Mouse (Mus musculus): ENCODE data around the gene Cad. TPM values are rescaled to one million over a fixed set of nuclear protein-coding genes. Genes with fewer than 3 reads are reported as not detected.

The Cad gene
- polyA plus RNA-seq, 1 experiment from 2014 or later, result 11.6 TPM

DNA sequence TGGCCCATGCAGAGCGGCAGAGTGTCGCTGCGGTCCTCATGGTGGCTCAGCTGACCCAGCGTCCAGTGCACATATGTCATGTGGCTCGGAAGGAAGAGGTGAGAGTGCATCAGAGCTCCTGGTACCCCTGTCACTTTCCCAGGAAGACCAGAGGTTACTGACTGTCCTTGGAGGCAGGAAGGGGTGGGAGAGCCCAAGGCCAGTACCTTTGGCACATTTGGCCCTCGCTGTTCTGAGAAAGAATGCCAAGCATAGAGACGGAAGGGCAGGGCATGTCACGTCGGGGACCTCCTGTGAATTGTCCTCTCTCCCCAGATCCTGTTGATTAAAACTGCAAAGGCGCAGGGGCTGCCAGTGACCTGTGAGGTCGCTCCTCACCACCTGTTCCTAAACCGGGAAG lies 18.6 kb downstream of the Cad start:
- Histone ChIP-seq H3K9me3 (replicated peaks) (no peaks in the 10 kb centered on the region), H3K4me1 (no peaks in the 10 kb centered on the region), H3K4me3 (replicated peaks) (no peak overlapping the region), H3K4me2 (no peak overlapping the region), H3K36me3 (peaks cover 93% of the 10 kb centered on the region), H3K9ac (replicated peaks) (no peak overlapping the region), H3K27ac (replicated peaks) (no peak overlapping the region), H3K27me3 (replicated peaks) (no peaks in the 10 kb centered on the region)
- WGBS, result 92% methylated on average over 12 of the region's 12 CpGs
- no peak for ATAC-seq (ENCODE audit: low FRiP score)

DNA sequence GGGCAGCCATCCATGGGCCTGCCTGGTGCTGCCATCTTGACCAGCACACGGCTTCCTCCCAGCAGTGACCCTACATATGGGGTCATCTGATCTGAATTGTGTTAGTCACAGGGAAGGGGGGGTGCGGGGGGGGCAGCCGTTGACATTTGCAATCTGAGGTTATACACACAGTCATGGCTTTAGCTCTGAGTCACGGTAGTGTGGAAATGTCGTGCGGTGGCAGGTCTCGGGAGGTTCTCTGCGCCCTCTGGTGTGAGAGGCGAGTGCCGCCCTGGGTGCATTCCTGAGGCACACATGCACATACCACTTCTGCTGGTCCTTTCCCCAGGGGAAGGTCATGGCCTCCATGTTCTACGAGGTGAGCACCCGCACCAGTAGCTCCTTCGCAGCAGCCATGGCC lies 21.8 kb downstream of the Cad start:
- H3K9me3 ChIP-seq (replicated peaks), result no peaks in the 10 kb centered on the region
- 92% methylated on average over 13 of the region's 13 CpGs for WGBS
- H3K27me3 ChIP-seq (replicated peaks), result no peaks in the 10 kb centered on the region
- H3K4me1 ChIP-seq, result 0 out of 2 replicates have a peak, but pooled peaks cover 3% of the 10 kb centered on the region
- peaks cover 71% of the 10 kb centered on the region for H3K36me3 ChIP-seq
- ATAC-seq (ENCODE audit: low FRiP score), result no peak
- H3K4me2 ChIP-seq, result no peak overlapping the region
- H3K27ac ChIP-seq (replicated peaks), result no peak overlapping the region
- no peak overlapping the region for H3K9ac ChIP-seq (replicated peaks)
- no peak overlapping the region for H3K4me3 ChIP-seq (replicated peaks)

DNA sequence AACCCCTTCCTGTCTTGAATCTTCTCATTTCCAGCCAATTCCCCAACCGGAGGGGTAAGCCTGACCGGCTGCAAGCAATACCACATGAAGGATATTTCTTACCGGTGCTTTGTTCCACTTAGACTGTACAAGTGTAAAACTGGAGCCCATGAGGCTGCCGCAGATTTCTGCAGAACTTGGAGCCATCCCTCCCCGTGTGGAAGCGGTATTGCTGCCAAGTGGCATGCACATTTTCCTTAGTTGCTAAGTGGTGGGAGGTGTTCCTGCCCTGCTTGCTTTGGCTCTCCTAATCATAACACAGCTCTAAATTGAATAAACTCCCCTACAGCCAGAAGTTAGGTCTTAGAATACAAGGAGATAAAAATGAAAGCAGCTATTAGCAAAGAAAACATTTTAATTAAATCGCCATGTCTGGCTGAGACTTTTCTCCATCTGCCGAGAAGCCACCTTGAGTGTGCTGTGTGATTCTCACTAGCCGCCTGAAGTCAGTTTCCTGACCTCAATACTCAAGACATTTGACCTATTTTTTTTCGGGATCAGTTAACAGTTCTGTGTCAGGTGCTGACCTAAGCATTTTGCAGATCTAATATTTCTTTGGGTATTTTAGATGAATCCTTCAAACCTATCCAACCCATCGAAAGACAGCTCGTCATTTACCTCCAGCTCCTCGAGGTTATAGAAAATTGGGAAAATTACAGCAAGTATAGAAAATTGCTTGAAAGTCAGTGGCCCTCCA lies 25.6 kb downstream of the Cad start:
- Histone ChIP-seq H3K9me3 (replicated peaks) (no peaks in the 10 kb centered on the region), H3K4me2 (no peak overlapping the region)
- WGBS, result 82% methylated on average over 13 of the region's 13 CpGs

DNA sequence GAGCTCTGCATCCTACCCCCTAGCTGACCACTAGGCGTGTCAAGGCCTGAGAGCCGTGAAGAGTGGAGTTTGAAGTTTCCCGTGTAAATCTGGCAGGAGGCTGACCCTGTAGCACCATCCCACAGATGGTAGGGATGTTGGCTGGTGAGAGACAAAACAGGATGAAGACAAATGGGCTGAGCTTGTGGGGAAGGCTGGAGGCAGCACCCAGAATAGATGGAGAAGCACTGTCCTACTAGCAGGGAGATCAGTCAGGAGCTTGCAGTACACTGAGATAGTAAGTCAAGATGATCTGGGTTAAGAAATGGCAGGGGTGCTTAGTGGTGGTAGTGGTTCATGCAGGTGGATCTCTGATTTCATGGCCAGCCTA lies 26.2 kb downstream of the Cad start:
- peaks cover 31% of the 10 kb centered on the region for H3K36me3 ChIP-seq
- H3K4me1 ChIP-seq, result peaks cover 22% of the 10 kb centered on the region
- H3K4me3 ChIP-seq (replicated peaks), result no peak overlapping the region
- no peak overlapping the region for H3K4me2 ChIP-seq
- no peak overlapping the region for H3K9ac ChIP-seq (replicated peaks)
- H3K27me3 ChIP-seq (replicated peaks), result no peaks in the 10 kb centered on the region
- no peak overlapping the region for H3K27ac ChIP-seq (replicated peaks)
- 70% methylated on average over 3 of the region's 3 CpGs for WGBS
- H3K9me3 ChIP-seq (replicated peaks), result no peaks in the 10 kb centered on the region
- no peak for ATAC-seq (ENCODE audit: low FRiP score)

More for the DNA sequence above, 25.6 kb downstream of the Cad start:
- no peak for ATAC-seq (ENCODE audit: low FRiP score)
- no peak overlapping the region for H3K27ac ChIP-seq (replicated peaks)
- no peak overlapping the region for H3K9ac ChIP-seq (replicated peaks)
- H3K4me3 ChIP-seq (replicated peaks), result no peak overlapping the region
- H3K27me3 ChIP-seq (replicated peaks), result no peaks in the 10 kb centered on the region
- peaks cover 36% of the 10 kb centered on the region for H3K36me3 ChIP-seq
- H3K4me1 ChIP-seq, result peaks cover 22% of the 10 kb centered on the region

DNA sequence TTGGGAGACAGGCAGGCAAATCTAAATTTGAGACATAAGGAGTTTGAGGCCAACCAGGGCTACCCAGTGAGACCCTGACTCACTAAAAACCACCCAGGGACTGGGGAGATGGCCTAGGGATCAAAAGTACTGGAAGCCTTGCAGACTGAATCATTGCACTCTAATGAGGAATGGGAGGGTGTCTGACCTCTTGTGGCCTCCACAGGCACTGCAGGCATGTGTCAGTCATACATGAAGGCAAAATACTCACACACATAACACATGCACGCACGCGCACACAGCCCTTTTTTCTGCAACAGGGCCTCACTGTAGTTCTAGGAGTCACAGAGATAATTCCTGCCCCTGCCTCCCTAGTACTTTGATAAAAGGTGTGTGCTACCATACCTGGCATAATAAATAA lies 26.8 kb downstream of the Cad start:
- no peaks in the 10 kb centered on the region for H3K27me3 ChIP-seq (replicated peaks)
- 72% methylated on average over 3 of the region's 3 CpGs for WGBS
- no peak overlapping the region for H3K27ac ChIP-seq (replicated peaks)
- no peak overlapping the region for H3K9ac ChIP-seq (replicated peaks)
- peaks cover 22% of the 10 kb centered on the region for H3K4me1 ChIP-seq
- no peak overlapping the region for H3K4me3 ChIP-seq (replicated peaks)
- no peaks in the 10 kb centered on the region for H3K9me3 ChIP-seq (replicated peaks)
- peaks cover 26% of the 10 kb centered on the region for H3K36me3 ChIP-seq
- no peak overlapping the region for H3K4me2 ChIP-seq
- no peak for ATAC-seq (ENCODE audit: low FRiP score)

DNA sequence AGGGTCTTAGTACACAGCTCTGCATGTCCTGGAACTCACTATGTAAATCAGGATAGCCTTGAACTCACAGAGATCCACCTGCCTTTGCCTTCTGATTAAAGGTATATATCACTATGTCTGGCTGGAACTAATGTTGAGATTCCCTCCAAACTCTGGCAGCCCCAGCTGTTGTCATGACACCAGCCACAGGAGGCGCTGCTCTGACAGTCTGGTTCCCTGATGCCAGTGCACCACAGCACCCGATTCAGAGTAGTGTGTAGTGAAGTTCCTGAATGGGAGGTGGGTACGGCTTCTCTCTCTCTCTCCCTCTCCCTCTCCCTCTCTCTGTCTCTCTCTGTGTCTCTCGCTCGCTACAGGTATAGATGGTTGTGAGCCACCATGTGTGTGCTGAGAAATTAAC lies 27.8 kb downstream of the Cad start:
- H3K9ac ChIP-seq (replicated peaks), result no peak overlapping the region
- no peak overlapping the region for H3K4me2 ChIP-seq
- no peak overlapping the region for H3K4me3 ChIP-seq (replicated peaks)
- H3K4me1 ChIP-seq, result peaks cover 22% of the 10 kb centered on the region
- no peaks in the 10 kb centered on the region for H3K27me3 ChIP-seq (replicated peaks)
- H3K27ac ChIP-seq (replicated peaks), result peak overlapping the region; percentile 58; the same call in 1 of the 2 replicates
- ATAC-seq (ENCODE audit: low FRiP score), result no peak
- H3K9me3 ChIP-seq (replicated peaks), result no peaks in the 10 kb centered on the region
- WGBS, result 10% methylated on average over 5 of the region's 5 CpGs
- H3K36me3 ChIP-seq, result peaks cover 18% of the 10 kb centered on the region

DNA sequence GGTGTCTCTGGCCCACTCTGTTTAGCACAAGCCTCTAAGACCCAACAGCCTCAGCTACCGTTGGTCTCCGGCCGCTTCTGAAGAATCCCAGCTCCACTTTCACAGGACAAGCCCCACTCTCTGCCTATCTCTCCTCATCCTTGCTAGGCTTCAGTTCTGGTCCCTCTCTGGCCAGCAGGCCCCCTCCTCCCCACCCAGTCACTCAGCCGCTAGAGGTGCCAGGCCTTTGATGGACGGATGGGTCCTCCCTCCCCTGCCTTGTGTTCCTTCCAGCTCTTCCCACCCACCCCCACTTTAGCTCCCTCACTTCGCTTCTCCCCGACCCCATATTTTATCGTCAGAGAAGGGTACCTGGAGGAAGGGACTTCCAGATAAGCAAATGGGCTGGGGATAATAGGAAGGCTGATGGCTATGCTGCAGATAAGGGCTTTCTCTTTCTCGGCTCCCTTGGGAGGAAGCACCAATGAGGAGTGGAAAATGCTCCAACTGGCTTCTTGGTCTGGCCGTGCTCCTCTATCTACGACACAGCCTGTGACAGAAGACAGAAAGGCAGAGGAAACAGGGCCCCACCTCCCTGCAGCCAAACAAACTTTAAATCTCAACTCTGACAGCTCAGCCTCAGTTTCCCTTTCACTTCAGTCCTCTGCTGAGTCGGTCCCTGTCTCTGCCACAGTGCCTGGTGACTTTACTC lies 28.5 kb downstream of the Cad start:
- H3K4me2 ChIP-seq, result no peak overlapping the region
- peaks cover 11% of the 10 kb centered on the region for H3K36me3 ChIP-seq
- H3K9ac ChIP-seq (replicated peaks), result no peak overlapping the region
- H3K9me3 ChIP-seq (replicated peaks), result no peaks in the 10 kb centered on the region
- H3K4me1 ChIP-seq, result peaks cover 22% of the 10 kb centered on the region
- 37% methylated on average over 12 of the region's 12 CpGs for WGBS
- 0 out of 2 replicates have a peak, but pooled peaks have one; percentile 37 for ATAC-seq (ENCODE audit: low FRiP score)
- no peak overlapping the region for H3K4me3 ChIP-seq (replicated peaks)
- peak overlapping the region; percentile 58 for H3K27ac ChIP-seq (replicated peaks)
- H3K27me3 ChIP-seq (replicated peaks), result peaks cover under 1% of the 10 kb centered on the region; the same call in 1 of the 2 replicates

DNA sequence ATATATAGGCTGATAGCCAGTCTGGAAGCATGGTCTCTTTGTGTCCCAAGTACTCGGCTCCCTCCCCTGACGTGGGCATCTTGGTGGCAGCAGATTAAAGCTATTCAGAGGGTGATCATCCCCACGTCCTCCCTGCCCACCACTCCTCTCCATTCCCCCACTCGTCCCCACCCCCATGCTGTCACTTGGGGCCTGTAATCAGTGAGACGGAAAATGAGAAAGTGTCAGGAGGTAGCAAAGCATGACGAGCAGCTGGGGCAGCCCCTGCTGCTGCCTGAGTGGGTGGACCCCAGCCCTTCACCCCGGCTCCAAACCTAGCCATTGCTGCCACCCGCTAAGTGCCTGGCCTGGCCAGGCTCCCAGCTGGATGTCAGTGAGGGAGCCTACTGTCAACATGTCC lies 29.4 kb downstream of the Cad start:
- WGBS, result 6% methylated on average over 8 of the region's 8 CpGs
- Histone ChIP-seq H3K4me2 (no peak overlapping the region), H3K27ac (replicated peaks) (peak overlapping the region; percentile 58; the same call in 1 of the 2 replicates), H3K9me3 (replicated peaks) (no peaks in the 10 kb centered on the region), H3K4me1 (peaks cover 22% of the 10 kb centered on the region), H3K4me3 (replicated peaks) (no peak overlapping the region), H3K9ac (replicated peaks) (no peak overlapping the region), H3K36me3 (peaks cover 2% of the 10 kb centered on the region; the same call in 1 of the 2 replicates), H3K27me3 (replicated peaks) (peaks cover 7% of the 10 kb centered on the region)
- ATAC-seq (ENCODE audit: low FRiP score), result peak; percentile 56

DNA sequence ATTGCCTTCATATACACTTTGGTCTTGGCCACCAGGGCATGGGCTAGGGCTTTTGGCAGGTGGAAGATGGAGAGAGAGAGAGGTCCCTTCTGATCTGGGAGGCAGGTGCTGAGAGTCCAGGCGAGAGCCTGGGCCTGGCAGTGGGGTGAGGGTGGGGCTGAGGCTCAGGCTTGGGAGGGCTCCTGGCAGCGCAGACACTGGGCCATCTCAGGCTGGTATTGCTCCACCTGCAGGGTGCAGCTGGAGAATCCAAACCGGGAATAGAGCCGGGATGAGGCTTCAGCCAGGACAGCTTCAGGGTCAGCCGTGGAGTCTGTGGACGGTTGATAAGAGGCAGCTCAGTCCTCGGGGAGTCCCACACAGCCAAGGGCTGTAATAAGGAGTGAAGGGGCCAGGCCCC lies 32.0 kb downstream of the Cad start:
- no peak overlapping the region for H3K9ac ChIP-seq (replicated peaks)

DNA sequence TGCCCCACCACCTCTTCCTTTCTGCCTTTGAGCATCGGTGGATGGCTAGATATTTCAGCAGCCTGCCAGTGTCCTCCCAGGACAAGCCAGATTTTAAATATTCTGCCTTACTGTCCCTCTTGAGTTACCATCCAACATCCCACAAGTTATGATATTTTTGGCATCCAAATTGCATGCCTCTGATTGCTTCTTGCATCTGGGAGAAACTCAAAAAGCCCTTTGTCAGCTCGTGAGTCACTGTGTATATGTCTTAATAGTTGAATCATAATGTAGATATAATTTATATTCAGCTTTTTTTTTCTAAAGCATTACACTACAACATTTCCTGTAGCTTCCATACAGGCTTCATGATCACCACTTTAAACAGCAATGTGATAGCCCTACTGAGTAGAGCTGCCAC lies 32.6 kb downstream of the Cad start:
- Histone ChIP-seq H3K9me3 (replicated peaks) (no peaks in the 10 kb centered on the region), H3K27me3 (replicated peaks) (peaks cover 36% of the 10 kb centered on the region), H3K36me3 (no peaks in the 10 kb centered on the region), H3K4me1 (peaks cover 35% of the 10 kb centered on the region), H3K4me3 (replicated peaks) (no peak overlapping the region), H3K27ac (replicated peaks) (no peak overlapping the region), H3K4me2 (no peak overlapping the region), H3K9ac (replicated peaks) (no peak overlapping the region)
- WGBS, result 80% methylated on average over 2 of the region's 2 CpGs
- ATAC-seq (ENCODE audit: low FRiP score), result no peak

More for the DNA sequence above, 32.0 kb downstream of the Cad start:
- Histone ChIP-seq H3K4me3 (replicated peaks) (no peak overlapping the region), H3K36me3 (no peaks in the 10 kb centered on the region), H3K27ac (replicated peaks) (no peak overlapping the region), H3K27me3 (replicated peaks) (peaks cover 31% of the 10 kb centered on the region), H3K9me3 (replicated peaks) (no peaks in the 10 kb centered on the region), H3K4me1 (peaks cover 29% of the 10 kb centered on the region), H3K4me2 (no peak overlapping the region)
- ATAC-seq (ENCODE audit: low FRiP score), result no peak
- WGBS, result 26% methylated on average over 7 of the region's 7 CpGs

DNA sequence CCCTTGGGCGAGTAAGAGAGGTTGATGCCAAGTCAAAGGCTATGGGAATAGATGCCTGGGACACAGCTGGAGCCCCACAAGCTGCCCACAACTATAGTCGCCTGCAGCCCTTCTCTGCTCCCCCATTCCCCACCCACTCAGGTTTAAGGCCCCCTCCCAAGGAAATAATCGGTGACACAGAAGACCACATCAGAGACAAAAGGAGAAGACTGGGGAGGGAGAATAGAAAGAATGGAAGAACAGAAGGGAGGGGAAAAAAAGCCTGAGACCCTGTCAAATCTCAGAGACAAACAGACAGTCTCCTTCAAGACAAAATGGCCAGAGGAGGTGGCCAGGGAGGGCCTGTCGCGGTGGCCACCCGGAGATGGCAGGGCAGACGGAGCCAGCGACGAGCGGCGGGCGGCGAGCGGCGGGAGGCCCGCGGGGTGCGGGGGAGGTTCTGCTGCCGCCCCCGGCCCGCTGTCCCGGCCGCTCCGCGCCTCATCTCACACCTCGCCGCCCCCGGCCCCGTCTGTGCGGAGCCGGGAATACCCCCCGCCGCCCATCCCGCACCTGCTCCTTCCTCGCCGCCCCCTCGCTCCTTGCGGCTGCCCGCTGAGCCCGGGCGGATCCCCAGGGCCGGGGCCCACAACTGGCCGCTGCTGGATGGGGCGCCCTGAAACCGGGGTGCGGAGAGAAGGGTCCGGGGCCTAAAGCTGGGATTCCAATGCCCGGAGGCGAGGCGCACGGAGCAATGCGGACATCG lies 37.8 kb downstream of the Cad start:
- H3K27ac ChIP-seq (replicated peaks), result peak overlapping the region; percentile 61
- H3K9me3 ChIP-seq (replicated peaks), result no peaks in the 10 kb centered on the region
- no peaks in the 10 kb centered on the region for H3K36me3 ChIP-seq
- H3K4me3 ChIP-seq (replicated peaks), result peak overlapping the region; percentile 53
- peak overlapping the region; percentile 70 for H3K9ac ChIP-seq (replicated peaks)
- WGBS, result 3% methylated on average over 25 of the region's 53 CpGs
- peaks cover 54% of the 10 kb centered on the region for H3K4me1 ChIP-seq
- peak overlapping the region; percentile 68 for H3K4me2 ChIP-seq
- peaks cover 75% of the 10 kb centered on the region for H3K27me3 ChIP-seq (replicated peaks)
- ATAC-seq (ENCODE audit: low FRiP score), result no peak

All from neural tube, embryonic 15.5 days (tissue).